Comparison of ENCODE assay signal across 22 mouse cellular contexts in the genomic region with DNA sequence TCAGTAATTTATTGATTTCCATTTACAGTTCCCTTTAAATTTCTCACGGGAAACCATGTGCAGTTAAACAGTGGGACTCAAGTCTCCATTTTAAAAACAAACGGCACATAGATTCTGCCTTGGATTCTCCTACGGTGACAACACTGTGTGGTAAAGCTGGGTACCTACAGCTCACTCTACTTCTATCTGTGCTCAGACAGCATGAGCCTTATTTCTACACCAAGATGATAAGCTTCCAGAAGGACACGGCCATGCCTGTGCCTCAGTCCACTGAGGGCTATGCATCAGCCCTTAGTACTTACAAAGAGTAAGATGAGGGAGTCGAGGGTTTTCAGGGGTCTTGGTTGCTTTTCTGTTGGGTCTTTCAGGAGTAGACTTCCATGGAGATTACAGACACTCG. TPM values are rescaled to one million over a fixed set of nuclear protein-coding genes. Genes with fewer than 3 reads are reported as not detected.
DNase-seq lines count a peak whose midpoint lies in the region; ATAC-seq and TF ChIP-seq lines count a peak whose summit lies in the region.
"Had no signal": no experiment of that assay in that cellular context is flagged by ENCODE, and none has a peak within 500 bp of the region (broad histone marks: within the 10 kb centered on the region; RNA-seq: fewer than 3 reads in every experiment).

No protein-coding gene starts in this region.

- TF ChIP-seq CTCF in MEL (IDR thresholded peaks at IDR 0.05 in 2 of 3, conservative IDR thresholded peaks at IDR 0.05 in 1 of 3; ENCODE audit: control insufficient read depth in 1 of 3, insufficient read depth in 1 of 3, low read depth in 2 of 3, low read length in 3 of 3, poor library complexity in 1 of 3, severe bottlenecking in 1 of 3), result no peak
- no peak for TF ChIP-seq CTCF in liver, embryonic 14.5 days (IDR thresholded peaks at IDR 0.05; ENCODE audit: low read depth)

- H3K4me1 ChIP-seq in heart, embryonic 11.5 days (ENCODE audit: control insufficient read depth, insufficient read depth, low read length), result 0 out of 2 replicates have a peak, but pooled peaks cover 5% of the 10 kb centered on the region
- peaks cover 14 to 35% of the 10 kb centered on the region in 2 experiments for H3K4me1 ChIP-seq in MEL (ENCODE audit: control insufficient read depth in 1 of 2, insufficient read depth in 2 of 2, low read length in 2 of 2)
- H3K4me1 ChIP-seq in liver, embryonic 14.5 days (replicated peaks; ENCODE audit: control insufficient read depth in 2 of 2, insufficient read depth in 2 of 2, low read length in 1 of 2), result peaks cover 67 to 76% of the 10 kb centered on the region in 2 experiments
- H3K4me1 ChIP-seq: embryonic facial prominence, embryonic 15.5 days; midbrain, embryonic 15.5 days had no signal

- peak overlapping the region; percentile 58; the same call in 1 of the 2 replicates for H3K27ac ChIP-seq in heart, embryonic 11.5 days (ENCODE audit: low read depth, low read length)
- peak overlapping the region; percentile 78 for H3K27ac ChIP-seq in MEL (ENCODE audit: control insufficient read depth, low read depth, low read length)
- peak overlapping the region; percentile 97 for H3K27ac ChIP-seq in liver, embryonic 14.5 days
- H3K27ac ChIP-seq: embryonic facial prominence, embryonic 15.5 days; midbrain, embryonic 15.5 days had no signal

- H3K9ac ChIP-seq in heart, embryonic 11.5 days (ENCODE audit: low read depth, low read length), result no peak overlapping the region
- peak overlapping the region; percentile 20; the same call in 1 of the 2 replicates for H3K9ac ChIP-seq in MEL (ENCODE audit: control insufficient read depth, low read depth, low read length, poor library complexity, severe bottlenecking)
- peak overlapping the region; percentile 46 for H3K9ac ChIP-seq in liver, embryonic 14.5 days (replicated peaks)
- H3K9ac ChIP-seq: embryonic facial prominence, embryonic 15.5 days; forebrain, postnatal 0 days; midbrain, embryonic 15.5 days had no signal

- H3K9me3 ChIP-seq in heart, embryonic 11.5 days (replicated peaks; ENCODE audit: control insufficient read depth, low read length), result no peaks in the 10 kb centered on the region
- no peaks in the 10 kb centered on the region for H3K9me3 ChIP-seq in MEL (replicated peaks; ENCODE audit: insufficient read depth, low read length)
- H3K9me3 ChIP-seq in liver, embryonic 14.5 days (ENCODE audit: control insufficient read depth, low read length), result no peaks in the 10 kb centered on the region
- H3K9me3 ChIP-seq: embryonic facial prominence, embryonic 15.5 days; hindbrain, embryonic 10.5 days; midbrain, embryonic 15.5 days had no signal

- H3K79me2 ChIP-seq in MEL (ENCODE audit: control insufficient read depth, insufficient read depth, low read length, poor library complexity), result no peaks in the 10 kb centered on the region

- intact Hi-C loops in heart, postnatal 36 days (cut with DNase I), result no loop called here

- TF ChIP-seq RAD21 in MEL (IDR thresholded peaks at IDR 0.05; ENCODE audit: low read depth, low read length), result no peak

- 75% methylated on average over 6 of the region's 6 CpGs for WGBS in heart, embryonic 11.5 days (ENCODE audit: insufficient replicate concordance)
- WGBS in liver, embryonic 14.5 days (ENCODE audit: insufficient replicate concordance), result 20% methylated on average over 6 of the region's 6 CpGs

- H3K36me3 ChIP-seq in heart, embryonic 11.5 days (ENCODE audit: control insufficient read depth, insufficient read depth, low read length), result no peaks in the 10 kb centered on the region
- peaks cover 0 to 18% of the 10 kb centered on the region in 2 experiments; a peak in 2 of 4 replicates for H3K36me3 ChIP-seq in MEL (ENCODE audit: control insufficient read depth in 1 of 2, insufficient read depth in 2 of 2, low read length in 2 of 2)
- no peaks in the 10 kb centered on the region for H3K36me3 ChIP-seq in liver, embryonic 14.5 days (replicated peaks; ENCODE audit: control insufficient read depth, insufficient read depth, low read depth)
- H3K36me3 ChIP-seq: embryonic facial prominence, embryonic 15.5 days; hindbrain, embryonic 10.5 days; midbrain, embryonic 15.5 days had no signal

- DNase-seq in heart, postnatal 36 days, result no peak
- DNase-seq in MEL (ENCODE audit: low read depth, low spot score), result peak; percentile 51
- peak in 1 of 3 experiments; percentile 52 for DNase-seq in liver, embryonic 14.5 days (ENCODE audit: low read depth in 3 of 3, low spot score in 3 of 3)
- DNase-seq in ovary, postnatal 10 days (ENCODE audit: low spot score), result no peak
- no peak for DNase-seq in right cerebral cortex, postnatal 10 days (ENCODE audit: low spot score in 2 of 2)
- no peak for DNase-seq in neural tube, embryonic 10.5 days (ENCODE audit: extremely low spot score, low spot score)
- DNase-seq: adrenal gland, postnatal 14 days; cerebellum, adult 8-10 months; forebrain, postnatal 0 days; gastrocnemius, postnatal 25 days; heart, adult 18-20 months; layer of hippocampus, postnatal 36 days; lung, adult 18-20 months; lung, postnatal 10 days; right cerebral cortex, adult 18-20 months; thymus, postnatal 14 days had no signal

- peak overlapping the region; percentile 40; the same call in 1 of the 2 replicates for H3K4me2 ChIP-seq in heart, embryonic 11.5 days
- H3K4me2 ChIP-seq in liver, embryonic 14.5 days (ENCODE audit: low read depth), result peak overlapping the region; percentile 60
- H3K4me2 ChIP-seq: embryonic facial prominence, embryonic 15.5 days; midbrain, embryonic 15.5 days had no signal

- ATAC-seq in heart, embryonic 11.5 days (replicated peaks; ENCODE audit: insufficient number of reproducible peaks, low FRiP score, low TSS enrichment), result 0 out of 2 replicates have a peak, but pooled peaks have one; percentile 32
- peak; percentile 53 for ATAC-seq in erythroid progenitor cell, adult 5-6 weeks (replicated peaks; ENCODE audit: low FRiP score, poor library complexity, severe bottlenecking)
- peak; percentile 83 for ATAC-seq in liver, embryonic 14.5 days (ENCODE audit: insufficient read depth)
- ATAC-seq: forebrain, postnatal 0 days; midbrain, embryonic 15.5 days had no signal

- H3K4me3 ChIP-seq in heart, embryonic 11.5 days (ENCODE audit: low read depth, low read length), result no peak overlapping the region
- peak overlapping the region in 1 of 2 experiments; percentile 14; a peak in 1 of 4 replicates for H3K4me3 ChIP-seq in MEL (ENCODE audit: control insufficient read depth in 1 of 2, insufficient read depth in 1 of 2, low read depth in 2 of 2, low read length in 2 of 2)
- H3K4me3 ChIP-seq in liver, embryonic 14.5 days (ENCODE audit: insufficient read depth in 1 of 2, low read depth in 2 of 2, low read length in 2 of 2), result peak overlapping the region; percentile 22 to 49
- H3K4me3 ChIP-seq: embryonic facial prominence, embryonic 15.5 days; hindbrain, embryonic 10.5 days; midbrain, embryonic 15.5 days; myocyte had no signal

- no peaks in the 10 kb centered on the region for H3K27me3 ChIP-seq in heart, embryonic 11.5 days (ENCODE audit: control insufficient read depth, insufficient read depth, low read length)
- no peaks in the 10 kb centered on the region for H3K27me3 ChIP-seq in MEL (ENCODE audit: control insufficient read depth in 1 of 2, insufficient read depth in 2 of 2, low read length in 2 of 2)
- H3K27me3 ChIP-seq in liver, embryonic 14.5 days (ENCODE audit: control insufficient read depth, insufficient read depth, low read length), result no peaks in the 10 kb centered on the region
- H3K27me3 ChIP-seq: embryonic facial prominence, embryonic 15.5 days; midbrain, embryonic 15.5 days had no signal

- TF ChIP-seq EP300 in MEL (IDR thresholded peaks at IDR 0.05; ENCODE audit: low read depth in 1 of 2, low read length in 2 of 2), result no peak
- no peak for TF ChIP-seq EP300 in liver, embryonic 14.5 days (IDR thresholded peaks at IDR 0.05; ENCODE audit: low read depth)

- TF ChIP-seq POLR2A in MEL (IDR thresholded peaks at IDR 0.05; ENCODE audit: control insufficient read depth in 1 of 2, insufficient read depth in 1 of 2, low read depth in 1 of 2, low read length in 2 of 2, poor library complexity in 1 of 2), result no peak

TF ChIP-seq in MEL, 35 proteins besides CTCF, POLR2A, EP300 and RAD21:
- TF ChIP-seq MAFK (IDR thresholded peaks at IDR 0.05; ENCODE audit: borderline replicate concordance, low read depth, low read length) (no peak), MXI1 (IDR thresholded peaks at IDR 0.05; ENCODE audit: low read depth, low read length) (peak; percentile 27; the same call in 1 of the 2 replicates), MEF2A (IDR thresholded peaks at IDR 0.05; ENCODE audit: extremely low read depth, insufficient replicate concordance, low read depth, low read length, poor library complexity, severe bottlenecking) (no peak), MYB (IDR thresholded peaks at IDR 0.05; ENCODE audit: low read depth, low read length) (no peak)

RNA-seq across cellular contexts. Expression of a gene that starts 18.8 kb away (rescaled TPM):
- 31.2 and 32.2 TPM in 2 replicates for polyA plus RNA-seq in heart, embryonic 11.5 days (2014; fragmentation: Nextera tagmentation; extraction: Ambion mirVana)
- 100 to 1,000 TPM; 107 to 114 TPM for total RNA-seq in heart, postnatal 36 days (2021)
- 0.13 and 0.42 TPM in 2 replicates for total RNA-seq in MEL (2012; rRNA removed)
- under 1 TPM in 1 of 2 experiments, not detected in 1; 0.29 TPM for polyA plus RNA-seq in MEL (2012; ENCODE audit: insufficient read depth in 1 of 2, insufficient read length in 2 of 2, low read depth in 1 of 2, low replicate concordance in 2 of 2, missing spikeins in 1 of 2)
- 8.8 and 31.4 TPM in 2 replicates for total RNA-seq in erythroid progenitor cell, adult 5-6 weeks (2015; ENCODE audit: low replicate concordance)
- 19.9 and 33.4 TPM in 2 replicates for total RNA-seq in erythroid progenitor cell, adult 5-6 weeks (2017; ENCODE audit: low replicate concordance)
- 5.4 and 9.0 TPM in 2 replicates for polyA plus RNA-seq in liver, embryonic 14.5 days (2012; rRNA removed)
- polyA plus RNA-seq in liver, embryonic 14.5 days (2014; fragmentation: Nextera tagmentation; extraction: Ambion mirVana), result 11.1 and 14.9 TPM in 2 replicates

Comparison
In these comparisons a context has a peak if more than half of its experiments do, and no peak if none do; other contexts are left out.
1. ATAC-seq: peak in every context shown above with its lines; median percentile 83 in liver, embryonic 14.5 days; 53 in erythroid progenitor cell, adult 5-6 weeks; 32 in heart, embryonic 11.5 days.